Mouse (Mus musculus) central nervous system, embryonic 14 days (tissue): ENCODE data around the gene Sfmbt1. TPM values are rescaled to one million over a fixed set of nuclear protein-coding genes. Genes with fewer than 3 reads are reported as not detected.

Experiments used
- polyA plus RNA-seq: library from polyadenylated mRNA; depleted of rRNA; stranded (reverse); fragments of >200 nt; gene quantifications from 2 replicates; pipeline ENCODE4 v1.2.3, GENCODE M21; 2012; rRNA removed

Gene Sfmbt1
- polyA plus RNA-seq: 9.3 and 10.1 TPM in 2 replicates

DNA sequence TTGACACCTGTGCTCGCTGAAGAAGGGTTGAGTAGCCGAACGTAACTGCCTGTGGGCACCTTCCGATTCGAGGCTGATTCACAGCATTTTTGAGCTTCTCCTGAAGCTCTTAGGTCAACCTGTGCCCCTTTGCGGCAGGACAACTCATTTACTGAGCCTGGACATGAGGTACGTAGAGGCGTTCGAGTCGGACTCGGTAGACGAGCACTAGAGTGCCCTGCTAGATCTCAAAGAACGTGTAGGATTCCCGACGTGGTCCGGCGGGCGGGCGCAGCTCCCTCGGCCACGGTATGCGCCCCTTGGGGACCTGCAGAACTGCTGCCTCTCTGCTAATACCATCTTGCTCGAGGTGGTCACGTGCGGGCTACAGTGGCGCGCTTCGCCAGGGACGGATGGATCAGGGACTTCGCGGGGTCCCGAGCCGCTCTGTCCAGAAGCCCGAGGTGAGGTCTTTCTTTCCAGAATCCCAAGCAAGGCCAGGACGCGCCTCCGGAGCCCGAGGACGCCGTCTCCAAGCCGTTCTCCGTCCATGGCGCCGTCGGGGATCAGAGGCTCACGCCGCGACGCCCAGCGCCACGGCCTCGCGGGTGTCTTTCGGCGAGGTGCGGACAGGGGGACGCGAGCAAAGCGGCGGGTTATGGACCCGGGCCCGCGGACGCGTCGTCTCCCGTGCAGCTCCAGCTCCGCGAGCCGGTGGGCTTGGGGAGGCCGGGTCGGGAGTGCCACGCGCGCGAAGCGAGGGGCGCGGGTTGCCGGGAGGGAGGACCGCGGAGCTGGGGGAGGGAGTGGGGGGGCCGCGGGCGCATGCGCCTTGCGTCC lies at the start of gene Sfmbt1:
TSS of gene Sfmbt1 (plus strand) at position 51 of the 819 bp plus-strand sequence.

DNA sequence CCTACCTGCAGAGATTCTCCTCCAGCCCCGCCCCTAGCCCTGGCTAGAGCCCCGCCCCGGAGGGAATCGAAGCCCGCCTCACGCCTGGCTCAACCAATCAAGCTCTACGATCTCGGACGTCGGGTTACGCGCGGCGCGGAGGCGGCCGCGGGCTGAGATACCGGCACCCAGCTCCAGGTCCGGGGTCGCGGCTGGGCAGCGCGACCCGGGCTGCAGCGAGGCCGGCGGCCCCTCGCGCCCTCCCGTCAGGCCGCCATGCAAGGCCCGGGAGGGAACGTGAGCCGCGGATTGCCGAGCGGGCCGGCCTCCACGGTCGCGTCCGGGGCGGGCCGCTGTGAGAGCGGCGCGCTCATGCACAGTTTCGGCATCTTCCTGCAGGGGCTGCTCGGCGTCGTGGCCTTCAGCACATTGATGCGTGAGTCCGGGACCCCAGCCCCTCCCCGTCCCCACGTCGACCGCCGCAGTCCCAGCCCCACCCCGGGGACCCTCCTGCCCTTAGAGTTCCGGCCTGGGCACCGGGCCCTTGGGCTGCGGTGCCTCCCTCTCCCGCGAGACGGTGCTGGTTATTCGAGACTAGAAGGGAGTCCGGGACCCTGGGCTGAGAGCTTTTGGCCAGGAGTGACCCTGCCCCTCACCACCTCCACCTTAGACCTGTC lies 111.0 kb downstream of the Sfmbt1 start, which contains the start of gene Tmem110:
TSS of gene Tmem110 (plus strand) at position 115 of the 656 bp plus-strand sequence.

Other genes starting within 250 kb of the Sfmbt1 start
- gene Dcp1a, start 235.3 kb upstream of the Sfmbt1 start, polyA plus RNA-seq: 28.1 and 29.8 TPM in 2 replicates
- 28.9 and 29.4 TPM in 2 replicates for gene Cacna1d, start 223.4 kb upstream of the Sfmbt1 start, polyA plus RNA-seq
- 206 and 247 TPM in 2 replicates for gene Tkt, start 166.5 kb upstream of the Sfmbt1 start, polyA plus RNA-seq
- gene Prkcd, start 88.6 kb upstream of the Sfmbt1 start, polyA plus RNA-seq: 50.9 and 59.4 TPM in 2 replicates
- gene Rft1, start 60.5 kb upstream of the Sfmbt1 start, polyA plus RNA-seq: 10.8 and 11.9 TPM in 2 replicates
- gene Tmem110, start 110.7 kb downstream of the Sfmbt1 start, polyA plus RNA-seq: 22.9 and 28.6 TPM in 2 replicates
- gene Mustn1, start 164.4 kb downstream of the Sfmbt1 start, polyA plus RNA-seq: 0.97 and 3.4 TPM in 2 replicates
- 0.09 and 0.16 TPM in 2 replicates for gene Itih4, start 171.6 kb downstream of the Sfmbt1 start, polyA plus RNA-seq
- gene Itih3, start 208.9 kb downstream of the Sfmbt1 start, polyA plus RNA-seq: 0.76 and 0.98 TPM in 2 replicates
- not detected in 2 replicates for gene Itih1, start 228.4 kb downstream of the Sfmbt1 start, polyA plus RNA-seq
- gene Nek4, start 236.5 kb downstream of the Sfmbt1 start, polyA plus RNA-seq: 12.6 and 13.0 TPM in 2 replicates